8 mouse cellular contexts compared by ENCODE assay signal in the genomic region with DNA sequence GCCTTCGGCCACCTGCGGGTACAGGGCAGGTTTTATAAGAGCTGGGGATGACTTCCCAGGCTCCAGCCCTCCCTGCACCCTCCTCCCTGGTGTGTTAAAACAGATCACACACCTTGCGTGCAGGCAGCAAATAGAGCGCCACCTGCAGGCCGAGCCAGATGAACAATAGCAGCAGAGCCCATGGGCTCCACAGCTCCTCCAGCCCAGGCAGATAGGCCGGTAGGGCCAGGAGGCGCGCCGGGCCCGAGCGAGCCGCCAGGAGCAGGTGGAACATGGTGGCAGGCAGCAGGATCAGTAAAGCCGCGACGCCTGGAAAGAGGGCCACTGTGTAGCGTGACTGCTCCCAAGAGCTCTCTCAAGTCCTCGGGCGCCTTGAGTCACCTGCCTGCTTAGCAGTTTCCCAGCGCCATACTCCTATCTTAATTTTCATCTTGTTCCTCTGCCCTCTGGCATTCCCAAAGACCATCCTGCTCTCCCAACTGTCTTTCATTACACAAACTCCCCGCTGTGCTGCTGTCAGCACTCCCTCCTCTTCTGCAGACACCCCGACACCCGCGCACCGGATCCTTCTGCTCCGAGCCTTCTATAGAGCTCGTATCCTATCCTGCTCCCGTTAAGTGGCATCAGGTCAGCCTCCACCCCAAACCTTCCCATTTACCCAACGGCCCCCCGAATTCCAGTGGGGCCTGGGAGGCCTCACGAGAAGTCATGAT. TPM values are rescaled to one million over a fixed set of nuclear protein-coding genes. Genes with fewer than 3 reads are reported as not detected.
DNase-seq lines count a peak whose midpoint lies in the region; ATAC-seq lines count a peak whose summit lies in the region.

No protein-coding gene starts in this region.

- H3K4me2 ChIP-seq in hindbrain, embryonic 15.5 days, result peak overlapping the region; percentile 94

- under 1% methylated on average over 30 of the region's 30 CpGs for WGBS in hindbrain, embryonic 15.5 days

- peak overlapping the region; percentile 84 for H3K9ac ChIP-seq in hindbrain, embryonic 15.5 days

- H3K27ac ChIP-seq in hindbrain, embryonic 15.5 days (replicated peaks), result peak overlapping the region; percentile 88

- peak overlapping the region; percentile 61 for H3K4me3 ChIP-seq in hindbrain, embryonic 15.5 days

- peaks cover 24% of the 10 kb centered on the region for H3K36me3 ChIP-seq in hindbrain, embryonic 15.5 days

- no peaks in the 10 kb centered on the region for H3K27me3 ChIP-seq in hindbrain, embryonic 15.5 days

- peaks cover 50% of the 10 kb centered on the region for H3K4me1 ChIP-seq in hindbrain, embryonic 15.5 days (replicated peaks)

- peak; percentile 96 for DNase-seq in ZHBTc4 (ENCODE audit: low read depth, low spot score)
- peak; percentile 94 to 95 for DNase-seq in cerebellum, postnatal 10 days
- peak; percentile 76 to 77 for DNase-seq in frontal cortex, postnatal 14 days (ENCODE audit: low spot score in 2 of 2)
- peak; percentile 82 to 87 for DNase-seq in left cerebral cortex, adult 18-20 months (ENCODE audit: low spot score in 2 of 2)
- peak; percentile 85 to 87 for DNase-seq in lung, postnatal 4 days
- DNase-seq in right cerebral cortex, adult 2 months (ENCODE audit: low spot score in 2 of 2), result peak; percentile 83 to 89
- DNase-seq in urinary bladder, postnatal 25 days (ENCODE audit: low spot score), result peak; percentile 78

- no peaks in the 10 kb centered on the region for H3K9me3 ChIP-seq in hindbrain, embryonic 15.5 days

- peak; percentile 69 for ATAC-seq in hindbrain, embryonic 15.5 days (ENCODE audit: low FRiP score, low read depth)

RNA-seq across cellular contexts. Expression of gene Tm7sf2, which starts 1.0 kb away (rescaled TPM):
- 58.6 and 60.1 TPM in 2 replicates for polyA plus RNA-seq in hindbrain, embryonic 15.5 days (2015; fragmentation: Nextera tagmentation; extraction: Ambion mirVana)
- total RNA-seq in left cerebral cortex, adult 18-20 months (2021), result 10 to 100 TPM; 25.1 to 25.2 TPM

RNA-seq across cellular contexts. Expression of gene Znhit2, which starts 6.2 kb away (rescaled TPM):
- 33.0 and 34.8 TPM in 2 replicates for polyA plus RNA-seq in hindbrain, embryonic 15.5 days (2015; fragmentation: Nextera tagmentation; extraction: Ambion mirVana)
- total RNA-seq in left cerebral cortex, adult 18-20 months (2021), result 10 to 100 TPM; 32.2 to 35.0 TPM

RNA-seq across cellular contexts. Expression of gene Fau, which starts 9.5 kb away (rescaled TPM):
- 503 and 507 TPM in 2 replicates for polyA plus RNA-seq in hindbrain, embryonic 15.5 days (2015; fragmentation: Nextera tagmentation; extraction: Ambion mirVana)
- 100 to 1,000 TPM; 717 to 762 TPM for total RNA-seq in left cerebral cortex, adult 18-20 months (2021)

RNA-seq across cellular contexts. Expression of gene Mrpl49, which starts 9.6 kb away (rescaled TPM):
- 62.3 and 64.4 TPM in 2 replicates for polyA plus RNA-seq in hindbrain, embryonic 15.5 days (2015; fragmentation: Nextera tagmentation; extraction: Ambion mirVana)
- total RNA-seq in left cerebral cortex, adult 18-20 months (2021), result 10 to 100 TPM; 42.5 to 51.3 TPM

RNA-seq across cellular contexts. Expression of gene Vps51, which starts 9.9 kb away (rescaled TPM):
- polyA plus RNA-seq in hindbrain, embryonic 15.5 days (2015; fragmentation: Nextera tagmentation; extraction: Ambion mirVana), result 84.8 and 94.0 TPM in 2 replicates
- 10 to 100 TPM; 78.5 to 94.4 TPM for total RNA-seq in left cerebral cortex, adult 18-20 months (2021)

Comparison
In these comparisons a context has a peak if more than half of its experiments do, and no peak if none do; other contexts are left out.
1. Peak in every context shown above with its lines: DNase-seq, ATAC-seq, H3K4me3 ChIP-seq and H3K27ac ChIP-seq.